Mouse (Mus musculus) olfactory bulb, adult 2 months (tissue): ENCODE results near the gene Cd3eap. TPM values are rescaled to one million over a fixed set of nuclear protein-coding genes. Genes with fewer than 3 reads are reported as not detected.
A peak's percentile ranks its signal among the peaks of the same experiment; 100 is the strongest.

ENCODE experiments used
- H3K27ac ChIP-seq: fragments of 200-500 bp; 2 replicates; pipeline ENCODE4 v1.5.1; 2012; ENCODE audit warnings: low read depth, low read length; ENCODE audit not compliant: insufficient read depth
- H3K4me1 ChIP-seq: fragments of 200-500 bp; 2 replicates; pipeline ENCODE4 v1.6.1; 2012; ENCODE audit warnings: low read length; ENCODE audit not compliant: control insufficient read depth, insufficient read depth
- H3K4me3 ChIP-seq: fragments of 200-500 bp; 2 replicates; pipeline ENCODE4 v1.5.1; 2012; ENCODE audit warnings: mild to moderate bottlenecking, low read depth, low read length, moderate library complexity; ENCODE audit not compliant: insufficient read depth
- CTCF ChIP-seq: fragments of 200-500 bp; IDR thresholded peaks from 2 replicates; pipeline ENCODE4 v1.5.1; 2012; ENCODE audit warnings: low read depth, mild to moderate bottlenecking, low read length, moderate library complexity; ENCODE audit not compliant: insufficient read depth
- POLR2A ChIP-seq: fragments of 200-500 bp; IDR thresholded peaks from 2 replicates; pipeline ENCODE4 v1.6.1; 2012; ENCODE audit warnings: mild to moderate bottlenecking, low read depth, low read length, moderate library complexity; ENCODE audit not compliant: insufficient read depth
- WGBS: fragments of 180-500 bp; shearing (Covaris S2); methylation state at CpG from one replicate; pipeline ENCODE4 v1.1.7; 2018; 5-methylcytosine and 5-hydroxymethylcytosine counted together
- polyA plus RNA-seq: library from polyadenylated mRNA; stranded (reverse); fragments of >200 nt; gene quantifications from 2 replicates; pipeline ENCODE4 v1.2.4, GENCODE M21; 2012; ENCODE audit warnings: low replicate concordance; ENCODE audit not compliant: missing spikeins, insufficient read depth, insufficient read length

Cd3eap gene
- polyA plus RNA-seq = not detected in 2 replicates

- Histone ChIP-seq H3K4me3 (peak within 1 kb of the TSS; percentile 65), H3K4me1 (peaks cover 30% of the 10 kb centered on the region), H3K27ac (peak within 1 kb of the TSS; percentile 52; the same call in 1 of the 2 replicates)
- under 1% methylated on average over 31 of the region's 31 CpGs for WGBS
- TF ChIP-seq CTCF = no peak
- peak; percentile 83 for TF ChIP-seq POLR2A
Measured at GRCm38 (mm10) chr7:19359299-19359891, at the start of gene Cd3eap, which contains the start of gene Ppp1r13l. Gene Cd3eap, minus strand, starts transcription at chr7:19359483. Gene Ppp1r13l, plus strand, starts transcription at chr7:19359749.

- Histone ChIP-seq H3K27ac (no peak overlapping the region), H3K4me3 (no peak overlapping the region), H3K4me1 (peaks cover 7% of the 10 kb centered on the region; the same call in 1 of the 2 replicates)
- TF ChIP-seq CTCF = peak; percentile 83
- no peak for TF ChIP-seq POLR2A
- WGBS = 2% methylated on average over 19 of the region's 19 CpGs
Measured at GRCm38 (mm10) chr7:19405417-19405816, 46.1 kb upstream of the Cd3eap start.

DNA sequence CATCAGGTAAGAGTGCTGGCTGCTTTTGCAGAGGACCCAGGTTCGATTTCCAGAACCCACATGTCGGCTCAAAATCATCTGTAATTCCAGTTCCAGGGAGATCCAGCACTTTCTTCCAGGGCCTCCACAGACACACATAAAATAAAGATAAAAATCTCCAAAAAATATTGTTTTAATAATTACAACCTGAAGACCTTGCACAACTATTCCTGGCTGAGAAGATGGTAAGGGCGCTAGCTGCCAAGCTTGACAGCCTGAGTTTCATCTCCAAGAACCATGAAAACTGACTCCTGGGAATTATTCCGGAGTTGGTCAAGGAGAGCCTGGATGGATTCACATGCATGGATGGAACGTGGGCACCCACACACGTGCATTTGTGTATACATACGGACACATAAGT, 45.2 kb upstream of the Cd3eap start, which contains the start of gene Ckm:
TSS of gene Ckm (plus strand) at position 301 of the 400 bp plus-strand sequence.
- no peak within 1 kb of the TSS for H3K27ac ChIP-seq
- H3K4me1 ChIP-seq = peaks cover 12% of the 10 kb centered on the region
- TF ChIP-seq POLR2A (no peak), CTCF (no peak)
- WGBS = 66% methylated on average over 7 of the region's 7 CpGs
- H3K4me3 ChIP-seq = peak within 1 kb of the TSS; percentile 25

DNA sequence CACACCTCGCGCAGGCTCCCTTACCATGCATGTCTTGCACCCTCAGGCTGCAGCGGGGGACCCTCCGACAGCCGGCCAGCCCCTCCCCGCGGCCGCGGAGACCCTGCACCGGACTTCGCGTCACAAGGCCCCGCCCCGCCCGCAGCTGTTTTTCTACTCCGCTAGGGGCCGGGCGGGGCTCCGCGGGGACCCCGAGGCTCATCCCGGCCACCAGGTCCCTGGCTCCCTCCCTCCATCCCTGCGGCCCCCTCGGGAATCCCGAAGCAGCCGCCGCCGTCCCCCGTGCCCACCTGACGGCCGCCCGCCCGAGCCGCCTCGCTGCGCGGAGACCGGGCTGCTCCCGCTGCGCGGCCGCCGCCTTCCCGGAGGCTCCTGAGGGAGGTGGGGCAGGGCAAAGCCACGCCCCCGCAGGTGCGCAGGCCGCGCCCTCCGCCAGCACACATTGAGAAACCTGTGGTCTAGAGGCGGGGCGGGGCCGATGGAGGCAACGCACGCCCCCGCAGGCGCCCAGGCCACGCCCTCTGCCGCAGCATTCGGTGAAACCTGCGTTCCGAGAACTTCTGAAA, 44.5 kb upstream of the Cd3eap start, which contains the start of gene Klc3:
TSS of gene Klc3 (minus strand) at position 374 of the 566 bp plus-strand sequence.
- Histone ChIP-seq H3K4me3 (peak within 1 kb of the TSS; percentile 25), H3K4me1 (peaks cover 12% of the 10 kb centered on the region), H3K27ac (no peak within 1 kb of the TSS)
- no peak for TF ChIP-seq POLR2A
- no peak for TF ChIP-seq CTCF
- 2% methylated on average over 62 of the region's 62 CpGs for WGBS

GRCm38 (mm10) chr7:19402535-19403112, 43.3 kb upstream of the Cd3eap start:
- 81% methylated on average over 9 of the region's 9 CpGs for WGBS
- no peak for TF ChIP-seq POLR2A
- H3K27ac ChIP-seq = no peak overlapping the region
- no peak overlapping the region for H3K4me3 ChIP-seq
- peaks cover 12% of the 10 kb centered on the region for H3K4me1 ChIP-seq

GRCm38 (mm10) chr7:19400946-19401345, 41.7 kb upstream of the Cd3eap start:
- 84% methylated on average over 4 of the region's 4 CpGs for WGBS
- Histone ChIP-seq H3K27ac (no peak overlapping the region), H3K4me3 (no peak overlapping the region), H3K4me1 (peaks cover 12% of the 10 kb centered on the region)
- TF ChIP-seq CTCF (no peak), POLR2A (no peak)

GRCm38 (mm10) chr7:19399496-19400280, 40.4 kb upstream of the Cd3eap start:
- TF ChIP-seq CTCF (no peak), POLR2A (no peak)
- H3K27ac ChIP-seq = no peak overlapping the region
- WGBS = 11% methylated on average over 27 of the region's 27 CpGs
- H3K4me3 ChIP-seq = no peak overlapping the region
- H3K4me1 ChIP-seq = peaks cover 12% of the 10 kb centered on the region

DNA sequence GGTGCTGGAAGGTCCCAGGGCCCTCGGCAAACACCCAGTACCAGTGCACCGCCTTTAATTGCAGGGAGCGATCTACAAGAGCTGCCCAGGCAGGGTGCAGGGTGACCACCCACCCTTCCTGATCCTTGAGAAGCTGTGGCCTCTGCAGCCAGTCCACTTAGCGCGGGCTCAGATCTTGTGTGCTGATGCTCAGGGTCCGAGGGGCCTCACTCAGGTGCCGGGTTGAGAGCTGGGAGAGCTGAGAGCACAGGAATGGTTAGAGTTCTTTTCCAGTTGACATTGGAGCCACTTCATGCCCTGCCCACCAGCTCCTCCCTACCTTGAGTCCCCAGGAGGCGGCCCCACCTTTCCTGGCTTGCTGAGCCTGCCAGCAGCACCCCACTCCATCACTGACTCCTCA, 35.2 kb upstream of the Cd3eap start:
- Histone ChIP-seq H3K27ac (no peak overlapping the region), H3K4me3 (no peak overlapping the region), H3K4me1 (no peaks in the 10 kb centered on the region)
- 93% methylated on average over 8 of the region's 8 CpGs for WGBS
- no peak for TF ChIP-seq POLR2A
- TF ChIP-seq CTCF = no peak
